Mouse (Mus musculus) erythroblast, adult 5-6 weeks (primary cell): ENCODE results near the gene Cav1. TPM values are rescaled to one million over a fixed set of nuclear protein-coding genes. Genes with fewer than 3 reads are reported as not detected.

Experiments used
- total RNA-seq, 2 experiments: library from RNA; stranded (forward) in 1 of 2; stranded (reverse) in 1 of 2; fragments of 150-400 nt in 1 of 2; fragments of 200-764, 138-1000 nt in 1 of 2; gene quantifications; 2 replicates each; pipeline versions ENCODE4 v1.2.3 to v1.2.4; 2015 to 2017; ENCODE audit warnings: low replicate concordance in 2 of 2

Gene Cav1
- total RNA-seq, 2 experiments from 2014 or later, result not detected

Other genes with a start within 250 kb of the Cav1 start
- 6.3 and 12.9 TPM in 2 replicates for gene Tes, start 241.2 kb upstream of the Cav1 start, total RNA-seq (2015; ENCODE audit: low replicate concordance)
- gene Tes, start 241.2 kb upstream of the Cav1 start, total RNA-seq (2017; ENCODE audit: low replicate concordance), result 5.0 and 10.0 TPM in 2 replicates
- gene Cav2, start 25.1 kb upstream of the Cav1 start, total RNA-seq (2015; ENCODE audit: low replicate concordance), result 2.7 and 9.4 TPM in 2 replicates
- gene Cav2, start 25.1 kb upstream of the Cav1 start, total RNA-seq (2017; ENCODE audit: low replicate concordance), result 0.98 TPM in 1 of 2 replicates, not detected in the other
- 4.0 and 5.0 TPM in 2 replicates for gene Met, start 157.5 kb downstream of the Cav1 start, total RNA-seq (2015; ENCODE audit: low replicate concordance)
- gene Met, start 157.5 kb downstream of the Cav1 start, total RNA-seq (2017; ENCODE audit: low replicate concordance), result 2.2 and 2.5 TPM in 2 replicates